Mouse (Mus musculus) CD4-positive, CD25-positive, alpha-beta regulatory T cell, adult 4 months (primary cell): ENCODE data around the gene B4galnt1. TPM values are rescaled to one million over a fixed set of nuclear protein-coding genes. Genes with fewer than 3 reads are reported as not detected.
"Not testable (repeated sequence)": the region's sequence is repeated elsewhere in the genome, so short reads cannot be mapped to it uniquely, and the experiment has no call there.

Experiments
- ATAC-seq: one replicate; pipeline ENCODE4 v1.8.0; 2017
- polyA plus RNA-seq, 2 experiments: library from polyadenylated mRNA; unstranded; fragments of 100-300 nt; shearing (Covaris generic); gene quantifications; one replicate each; pipeline ENCODE4 v1.2.1; 2017

Gene B4galnt1
- polyA plus RNA-seq: 100 to 1,000 TPM; 166 to 206 TPM

DNA sequence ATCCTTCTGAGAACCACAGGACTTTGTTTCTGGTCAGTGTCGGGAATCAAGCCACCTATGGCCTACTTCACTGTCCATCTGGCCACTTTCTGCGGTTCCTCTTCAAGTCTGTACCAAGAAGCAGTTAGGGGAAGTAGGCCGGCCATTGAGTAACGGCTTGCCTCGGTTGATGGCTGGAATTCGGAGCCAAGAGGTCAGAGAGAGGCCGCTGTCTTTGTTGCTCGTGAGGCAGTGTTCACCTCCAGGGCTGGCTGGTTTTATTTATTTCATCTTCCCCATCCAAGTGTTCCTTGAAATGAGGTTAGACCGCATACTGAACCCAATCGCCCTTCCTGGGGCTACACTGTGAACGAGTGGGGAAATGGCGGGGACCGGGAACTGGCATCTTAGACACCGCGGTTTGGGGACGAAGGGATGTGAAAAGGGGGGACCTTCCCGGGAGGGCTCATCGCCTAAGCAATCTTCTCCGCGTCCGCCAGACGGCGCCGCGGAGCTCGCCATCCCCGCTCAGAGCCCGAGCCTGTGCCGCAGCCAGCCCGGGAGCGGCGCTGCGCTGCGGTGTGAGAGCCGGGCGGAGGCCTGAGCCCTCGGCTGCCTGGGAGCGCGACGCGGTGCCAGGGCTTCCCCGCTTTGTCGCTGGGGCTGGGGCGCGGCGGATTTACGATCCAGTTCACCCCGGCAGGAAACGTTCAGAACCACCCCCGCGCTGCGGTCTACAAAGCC, at the start of gene B4galnt1:
Gene B4galnt1 (plus strand): TSS at position 595 of the 723 bp plus-strand sequence.
- ATAC-seq: peak; percentile 41

DNA sequence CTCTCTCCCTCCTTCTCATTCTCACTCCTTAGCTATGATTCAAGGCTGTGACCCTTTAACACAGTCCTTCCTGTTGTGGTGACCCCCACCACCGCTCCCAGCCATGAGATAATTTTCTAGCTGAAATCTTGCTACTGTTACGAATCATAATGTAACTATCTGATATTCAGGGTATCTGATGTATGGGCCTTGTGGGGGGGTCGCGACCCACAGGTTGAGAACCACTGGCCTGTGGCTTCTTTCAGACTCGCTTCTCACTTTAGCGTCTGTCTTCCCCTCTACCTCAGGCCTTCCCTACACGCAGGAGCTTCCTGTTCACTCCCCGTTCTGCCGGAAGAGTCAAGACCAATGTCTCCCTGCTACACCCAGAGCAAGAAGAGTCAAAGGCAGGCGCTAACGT, 46.6 kb upstream of the B4galnt1 start:
- ATAC-seq: no peak

DNA sequence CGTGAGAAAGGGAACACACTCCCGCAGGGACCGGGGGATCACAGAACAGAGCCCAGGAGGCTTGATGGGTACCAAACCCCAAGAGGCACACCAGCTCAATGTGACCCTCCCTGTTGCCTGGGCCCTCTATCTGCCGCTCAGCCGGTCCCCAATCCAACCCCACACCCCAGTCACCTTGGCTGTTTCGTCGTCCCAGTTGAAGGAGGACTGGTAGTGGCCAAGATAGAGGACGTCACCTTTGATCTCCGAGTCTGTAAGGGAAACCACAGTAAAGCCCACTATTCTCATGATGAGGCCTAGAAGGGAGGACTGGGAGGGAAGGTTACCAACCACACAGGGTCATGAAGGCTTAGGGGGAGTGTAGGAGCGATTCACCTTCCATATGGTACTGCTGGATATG, 45.8 kb upstream of the B4galnt1 start:
- no peak for ATAC-seq

- ATAC-seq: peak; percentile 0
Observed at GRCm38 (mm10) chr10:127120301-127121065, 44.5 kb upstream of the B4galnt1 start.

DNA sequence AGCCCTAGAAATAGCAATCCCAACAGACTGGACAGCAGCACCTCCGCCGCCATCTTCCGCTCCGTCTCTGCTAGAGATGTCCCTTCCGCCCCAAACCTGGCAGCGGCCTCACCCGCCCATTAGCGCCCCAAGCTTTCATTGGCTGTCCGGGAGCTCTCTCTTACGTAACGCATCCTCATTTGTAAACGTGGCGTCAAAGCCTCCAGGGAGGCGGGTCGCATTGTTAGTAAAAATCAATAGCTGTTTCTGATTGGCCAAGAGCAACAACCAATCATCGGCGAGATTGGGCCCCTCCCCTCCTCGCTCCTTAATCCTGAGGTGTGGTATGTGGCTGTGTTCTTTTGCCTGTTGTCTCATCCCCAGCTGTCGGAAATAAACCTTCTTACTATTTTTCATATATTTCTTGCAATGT, 44.0 kb upstream of the B4galnt1 start, which contains the start of gene Os9:
Gene Os9 (minus strand): TSS at position 66 of the 412 bp plus-strand sequence.
- peak; percentile 99 for ATAC-seq

DNA sequence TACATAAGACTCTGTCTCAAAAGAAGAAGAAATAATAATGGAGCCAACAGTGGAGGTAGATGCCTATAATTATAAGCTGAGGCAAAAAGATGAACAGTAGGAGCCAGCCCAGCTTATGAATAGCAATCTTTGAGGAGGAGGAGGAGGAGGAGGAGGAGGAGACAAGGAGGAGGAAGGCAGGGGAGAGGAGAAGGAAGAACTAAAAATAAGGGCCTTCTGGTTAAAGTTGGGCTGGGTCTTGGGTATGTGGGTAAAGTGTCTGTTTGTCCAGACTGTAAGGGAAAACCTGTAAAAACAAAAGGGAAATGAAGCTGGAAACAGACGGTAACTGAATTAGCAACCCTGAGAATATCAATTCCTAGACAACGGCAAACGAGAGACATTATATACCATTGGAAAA, 43.0 kb upstream of the B4galnt1 start:
- no peak for ATAC-seq

- ATAC-seq: no peak
Observed at GRCm38 (mm10) chr10:127122784-127123435, 42.1 kb upstream of the B4galnt1 start.

DNA sequence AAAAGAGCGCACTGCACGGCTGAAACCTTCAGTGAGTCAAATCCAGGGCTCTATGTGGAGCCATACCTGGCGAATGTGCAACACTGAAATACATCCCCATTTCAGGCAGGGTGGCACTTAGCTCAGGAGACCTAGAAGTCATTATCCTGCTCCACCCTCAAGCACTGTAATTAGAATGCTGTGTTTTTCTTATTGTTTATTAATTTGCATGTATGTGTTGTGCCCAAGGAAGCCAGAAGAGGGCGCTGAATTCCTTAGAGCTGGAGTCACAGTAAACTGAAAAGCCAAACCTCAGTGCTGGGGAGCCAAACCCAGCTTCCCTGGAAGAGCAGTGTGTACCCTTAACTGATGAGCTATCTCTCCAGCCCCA, 41.6 kb upstream of the B4galnt1 start:
- ATAC-seq: no peak

DNA sequence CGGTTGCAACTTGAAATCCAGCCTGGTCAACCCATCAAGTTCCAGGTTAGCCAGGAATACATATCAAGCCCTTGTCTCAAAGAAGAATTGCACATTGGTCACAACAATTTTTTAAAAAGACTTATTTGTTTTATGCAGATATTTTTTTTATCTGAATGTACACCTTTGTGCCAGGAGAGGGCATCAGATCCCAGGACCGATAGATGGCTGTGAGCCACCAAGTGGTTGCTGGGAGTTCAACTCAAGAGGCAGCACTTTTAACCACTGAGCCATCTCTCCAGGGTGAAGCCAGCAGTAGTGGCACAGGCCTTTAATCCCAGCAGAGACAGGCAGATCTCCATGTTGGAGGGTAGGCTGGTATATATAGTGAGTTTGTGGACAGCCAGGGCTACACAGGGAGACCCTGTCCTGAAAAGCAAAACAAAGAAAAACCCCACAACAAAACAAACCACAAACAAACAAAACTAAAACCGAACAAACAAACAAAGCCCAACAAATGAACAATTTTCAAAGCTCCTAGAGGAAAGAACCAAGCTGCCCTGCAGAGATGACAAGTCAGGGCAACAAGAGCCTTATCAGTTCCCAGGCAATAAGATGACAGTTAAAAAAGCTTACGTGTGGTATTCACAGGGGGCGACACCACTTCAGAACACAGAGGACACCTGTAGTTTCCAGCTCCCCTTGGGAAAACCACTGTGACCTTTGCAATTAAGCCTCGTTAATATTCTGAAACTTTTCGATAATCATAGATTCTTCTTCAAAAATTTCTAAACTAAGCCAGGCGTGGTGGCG, 39.6 kb upstream of the B4galnt1 start:
- peak; percentile 46 for ATAC-seq

DNA sequence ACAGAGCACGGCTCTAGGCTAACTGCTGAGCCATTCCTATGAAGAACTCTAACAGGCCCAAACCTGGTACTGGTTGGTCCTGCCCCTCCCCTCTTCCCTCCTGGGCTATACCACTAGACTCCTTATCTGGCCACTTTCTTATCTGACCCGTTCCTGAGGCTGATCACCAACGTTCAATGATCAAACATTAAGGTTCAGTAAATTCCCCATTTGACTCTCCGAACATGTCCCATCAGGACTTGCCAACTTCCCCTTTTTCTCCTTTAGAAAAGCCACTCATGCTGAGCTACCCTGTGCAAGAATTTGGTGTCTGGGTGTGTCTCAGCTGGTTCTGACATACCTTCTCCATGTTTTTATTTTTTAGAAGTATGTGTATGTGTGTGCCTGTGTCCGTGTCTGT, 38.4 kb upstream of the B4galnt1 start:
- no peak for ATAC-seq

- no peak for ATAC-seq
Observed at GRCm38 (mm10) chr10:127127711-127128279, 37.2 kb upstream of the B4galnt1 start.

GRCm38 (mm10) chr10:127129431-127129830, 35.6 kb upstream of the B4galnt1 start:
- ATAC-seq: no peak

GRCm38 (mm10) chr10:127132469-127132868, 32.6 kb upstream of the B4galnt1 start:
- no peak for ATAC-seq

GRCm38 (mm10) chr10:127134394-127135035, 30.5 kb upstream of the B4galnt1 start:
- ATAC-seq: not testable (repeated sequence)

DNA sequence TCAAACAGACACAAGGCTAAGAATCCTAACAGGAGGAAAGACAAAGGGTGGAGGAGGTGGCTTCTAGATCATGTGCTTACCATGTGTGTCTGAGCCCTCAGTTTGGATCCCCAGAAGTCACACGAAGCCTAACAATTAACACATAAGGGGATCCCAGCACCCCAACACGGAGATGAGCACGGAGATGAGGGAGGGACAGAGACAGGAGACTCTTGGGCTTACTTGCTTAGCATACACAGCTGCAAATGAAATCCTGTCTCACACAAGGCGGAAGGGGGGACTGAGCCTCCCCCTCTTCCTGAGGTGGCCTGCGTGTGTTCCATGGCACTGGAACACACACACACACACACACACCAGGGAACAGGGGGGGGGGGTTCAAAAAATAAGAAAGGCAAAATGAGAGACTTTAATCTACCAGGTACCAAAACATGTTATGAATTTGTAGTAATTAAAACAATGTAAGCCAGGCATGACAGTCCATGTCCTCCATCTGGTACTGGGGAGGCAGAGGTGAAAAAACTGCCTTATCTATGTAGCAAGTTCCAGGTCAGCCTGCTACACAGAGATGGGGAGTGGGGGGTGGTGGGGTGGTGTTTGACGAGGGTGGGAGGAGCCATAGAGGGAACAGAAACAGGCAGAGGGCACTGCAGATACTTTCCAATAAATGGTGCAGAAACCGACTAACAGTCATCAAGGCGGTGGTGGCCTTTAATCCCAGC, 29.7 kb upstream of the B4galnt1 start:
- ATAC-seq: peak; percentile 57

DNA sequence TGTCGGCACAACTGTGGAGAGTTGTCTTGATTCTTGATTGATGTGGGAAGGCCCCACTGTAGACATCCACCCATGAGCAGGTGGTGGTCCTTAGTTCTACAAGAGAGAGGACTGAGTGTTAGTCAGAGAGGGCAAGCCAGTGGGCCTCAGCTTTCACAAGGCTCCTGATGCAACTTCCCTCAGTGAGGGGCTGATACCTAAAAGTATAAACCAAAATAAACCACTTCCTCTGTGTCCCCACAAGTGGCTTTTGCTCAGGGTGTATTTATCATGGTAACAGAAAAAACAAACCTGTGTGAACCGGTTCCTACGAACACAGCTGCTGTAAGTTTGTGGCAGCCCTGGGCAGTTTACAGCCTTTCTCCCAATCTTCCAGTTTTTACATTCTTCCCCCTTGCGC, 28.5 kb upstream of the B4galnt1 start:
- peak; percentile 72 for ATAC-seq

- ATAC-seq: no peak
Observed at GRCm38 (mm10) chr10:127137896-127138295, 27.1 kb upstream of the B4galnt1 start.

DNA sequence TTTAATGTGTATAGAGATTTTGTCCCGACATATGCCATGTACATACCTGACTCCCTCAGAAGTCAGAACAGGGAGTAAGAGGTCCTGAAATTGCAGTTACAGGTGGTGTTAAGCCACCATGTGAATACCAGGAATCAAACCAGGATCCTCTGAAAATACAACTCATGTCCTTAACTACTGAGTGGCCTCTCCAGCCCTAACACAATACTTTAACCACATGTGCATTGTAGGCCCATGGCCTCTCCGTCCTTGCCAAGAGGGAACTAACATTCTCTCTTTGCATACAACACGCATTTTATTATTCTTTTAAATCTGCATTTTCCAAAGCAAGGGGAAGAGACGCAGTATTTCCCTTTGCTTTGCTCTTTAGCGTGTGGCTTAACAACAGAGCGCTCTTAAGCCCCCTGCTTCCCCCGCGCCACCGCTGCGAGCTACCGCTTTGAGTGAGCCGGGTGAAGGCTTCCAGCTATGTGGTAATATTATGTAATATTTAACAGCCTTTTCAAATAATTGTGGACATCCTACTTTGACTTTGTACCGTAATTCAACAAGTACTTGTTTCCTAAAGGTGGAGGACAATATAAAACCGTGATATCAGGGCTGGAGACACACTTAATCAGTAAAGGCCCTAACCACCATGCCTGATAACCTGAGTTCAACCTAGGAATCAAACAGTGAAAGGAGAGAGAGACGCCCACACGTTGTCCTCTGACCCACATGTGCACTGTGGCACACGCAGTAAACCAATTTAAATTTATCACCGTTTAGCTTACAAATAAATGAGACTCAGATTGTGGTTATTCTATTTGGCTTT, 26.5 kb upstream of the B4galnt1 start:
- ATAC-seq: no peak

- ATAC-seq: peak; percentile 25
Observed at GRCm38 (mm10) chr10:127140971-127141370, 24.1 kb upstream of the B4galnt1 start.

DNA sequence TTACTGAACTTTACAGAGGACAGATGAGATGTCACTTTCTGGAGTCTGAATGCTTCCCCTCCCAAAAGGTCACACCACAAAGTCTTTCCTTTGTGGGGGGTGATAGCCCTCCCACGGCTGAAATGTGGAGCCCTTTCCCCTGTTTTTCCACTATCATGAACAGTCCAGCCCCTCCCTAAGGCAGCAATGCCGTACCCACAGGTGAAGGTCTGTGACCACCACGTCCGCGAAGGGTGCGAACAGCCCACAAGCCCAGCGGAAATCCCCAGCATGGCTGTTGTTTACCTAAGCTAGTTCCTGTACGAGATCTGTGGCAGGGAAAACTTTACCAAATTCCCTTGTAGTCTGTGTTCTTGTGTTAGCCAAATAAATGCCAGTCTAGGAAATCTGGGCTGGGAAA, 23.5 kb upstream of the B4galnt1 start:
- peak; percentile 69 for ATAC-seq
